Mouse (Mus musculus) cerebellum, adult 2 months (tissue): ENCODE measurements around the gene Mfap4.

ENCODE experiments used
- CTCF ChIP-seq: fragments of 200-500 bp; IDR thresholded peaks from 2 replicates; pipeline ENCODE4 v1.5.1; 2011; ENCODE audit warnings: low read depth, mild to moderate bottlenecking, control low read depth, low read length, moderate library complexity, borderline replicate concordance; ENCODE audit not compliant: insufficient read depth
- POLR2A ChIP-seq: fragments of 200-500 bp; IDR thresholded peaks from 2 replicates; pipeline ENCODE4 v1.6.1; 2011; ENCODE audit warnings: low read length, control low read depth, borderline replicate concordance; ENCODE audit not compliant: insufficient read depth

- TF ChIP-seq POLR2A (peak; percentile 24; the same call in 1 of the 2 replicates), CTCF (peak; percentile 48; the same call in 1 of the 2 replicates)
These were observed 35.5 kb upstream of the Mfap4 start for GRCm38 (mm10) chr11:61449499-61450292.
